Mouse (Mus musculus) liver, embryonic 16.5 days (tissue): ENCODE results near the gene Oaz1. TPM values are rescaled to one million over a fixed set of nuclear protein-coding genes. Genes with fewer than 3 reads are reported as not detected.
"Not testable (repeated sequence)": the region's sequence is repeated elsewhere in the genome, so short reads cannot be mapped to it uniquely, and the experiment has no call there.

Experiments used
- ATAC-seq: fragments of 200-750 bp; cut with Nextera tagmentation; 2 replicates; pipeline ENCODE4 v1.8.0; 2017; ENCODE audit warnings: low read depth, mild to moderate bottlenecking, moderate number of reproducible peaks, moderate library complexity
- H3K27ac ChIP-seq: fragments of 300-500 bp; sonication (generic); 2 replicates; pipeline ENCODE4 v1.5.1; 2014; ENCODE audit warnings: mild to moderate bottlenecking, low read length
- H3K27me3 ChIP-seq: fragments of 300-500 bp; sonication (generic); 2 replicates; pipeline ENCODE4 v1.6.1; 2014; ENCODE audit warnings: low read depth, low read length, mixed read lengths; ENCODE audit not compliant: control insufficient read depth, insufficient read depth
- H3K36me3 ChIP-seq: fragments of 300-500 bp; sonication (generic); 2 replicates; pipeline ENCODE4 v1.6.1; 2014; ENCODE audit warnings: mild to moderate bottlenecking; ENCODE audit not compliant: control insufficient read depth, insufficient read depth
- H3K4me1 ChIP-seq: fragments of 300-500 bp; sonication (generic); 2 replicates; pipeline ENCODE4 v1.6.1; 2014; ENCODE audit warnings: low read depth, low read length, mixed read lengths; ENCODE audit not compliant: control insufficient read depth
- H3K4me2 ChIP-seq: fragments of 300-500 bp; sonication (generic); 2 replicates; pipeline ENCODE4 v1.6.1; 2014; ENCODE audit warnings: low read depth, low read length, mixed read lengths
- H3K4me3 ChIP-seq: fragments of 300-500 bp; sonication (generic); 2 replicates; pipeline ENCODE4 v1.5.1; 2014; ENCODE audit warnings: low read depth, mild to moderate bottlenecking, low read length
- H3K9ac ChIP-seq: fragments of 300-500 bp; sonication (generic); 2 replicates; pipeline ENCODE4 v1.6.1; 2014; ENCODE audit warnings: low read depth, low read length
- H3K9me3 ChIP-seq: fragments of 300-500 bp; sonication (generic); replicated peaks from 2 replicates; pipeline ENCODE4 v1.6.1; 2016; ENCODE audit warnings: low read length; ENCODE audit not compliant: control insufficient read depth
- WGBS: fragments of 180-500 bp; shearing (Covaris S2); extraction: QIAGEN DNeasy Blood & Tissue Kit; methylation state at CpG from one replicate; pipeline ENCODE4 v1.1.7; 2014; ENCODE audit not compliant: insufficient replicate concordance; 5-methylcytosine and 5-hydroxymethylcytosine counted together
- polyA plus RNA-seq: library from polyadenylated mRNA; unstranded; fragments of >200 nt; fragmentation: Nextera tagmentation; extraction: Ambion mirVana; gene quantifications from 2 replicates; pipeline ENCODE4 v1.2.1, GENCODE M21; 2015

The Oaz1 gene
- polyA plus RNA-seq, 1 experiment from 2014 or later: 1,382 TPM

DNA sequence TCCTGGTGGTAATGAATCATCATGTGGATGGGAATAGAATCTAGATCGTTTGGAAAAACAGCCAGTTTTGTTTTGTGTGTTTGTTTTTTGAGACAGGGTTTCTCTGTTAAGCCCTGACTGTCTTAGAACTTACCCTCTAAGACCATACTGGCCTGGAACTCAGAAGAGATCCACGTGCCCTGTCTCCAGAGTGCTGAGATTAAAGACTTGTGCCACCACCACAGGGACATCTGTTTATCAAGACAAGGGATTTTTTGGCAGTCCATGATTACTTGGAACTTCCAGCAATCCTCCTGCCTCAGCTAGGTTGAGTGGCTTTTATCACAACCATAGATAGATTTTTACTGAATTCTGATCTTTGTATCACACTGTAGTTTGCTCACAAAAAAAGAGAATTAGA, 1.6 kb upstream of the Oaz1 start:
- Histone ChIP-seq H3K9me3 (no peaks in the 10 kb centered on the region), H3K4me3 (no peak overlapping the region), H3K9ac (peak overlapping the region; percentile 13; the same call in 1 of the 2 replicates), H3K36me3 (peaks cover 12% of the 10 kb centered on the region), H3K27me3 (no peaks in the 10 kb centered on the region), H3K27ac (peak overlapping the region; percentile 82), H3K4me1 (peaks cover 54% of the 10 kb centered on the region), H3K4me2 (0 out of 2 replicates have a peak overlapping the region, but pooled peaks have one; percentile 33)
- no peak for ATAC-seq
- WGBS: 31% methylated on average over 2 of the region's 2 CpGs

DNA sequence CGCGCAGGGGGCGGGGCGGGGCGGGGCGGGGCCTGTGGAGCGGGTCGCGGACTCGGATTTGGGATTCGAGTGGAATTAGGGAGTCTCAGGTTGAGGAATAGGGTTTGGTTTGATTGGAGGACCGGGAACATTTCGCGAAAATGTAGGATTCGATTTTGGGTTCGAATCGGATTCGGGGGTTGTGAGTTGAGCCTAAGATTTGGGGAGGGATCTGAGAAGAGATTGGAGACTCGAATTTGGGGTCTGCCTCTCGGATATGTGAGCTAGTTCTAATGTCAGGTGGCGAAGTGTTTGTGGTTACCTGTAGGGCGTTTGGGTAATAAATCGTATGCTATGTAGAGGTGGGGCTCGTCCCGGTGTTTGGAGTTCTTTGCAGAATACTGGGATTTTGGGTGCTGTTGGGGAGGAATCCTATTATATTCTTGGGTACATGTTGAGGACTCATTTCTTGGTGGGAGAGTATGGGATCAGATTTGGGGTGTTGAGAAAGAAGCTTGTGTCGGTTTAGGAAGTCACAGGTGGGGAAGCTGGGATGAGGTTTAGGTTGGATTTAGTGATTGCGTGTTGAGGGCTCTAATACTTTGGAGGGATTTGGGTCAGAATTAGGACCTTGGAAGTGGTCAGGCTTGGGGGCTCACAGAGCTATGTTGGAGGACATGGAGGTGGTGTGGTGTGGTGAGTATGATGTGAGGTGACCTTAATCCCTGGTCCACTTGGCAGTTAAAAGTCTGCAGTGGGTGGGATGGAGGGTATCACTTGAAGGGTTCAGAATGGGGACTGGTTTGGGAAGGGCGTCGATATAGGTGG, 810 bp downstream of the Oaz1 start:
- Histone ChIP-seq H3K9ac (peak overlapping the region; percentile 79), H3K9me3 (no peaks in the 10 kb centered on the region), H3K27ac (peak overlapping the region; percentile 92), H3K36me3 (peaks cover 19% of the 10 kb centered on the region), H3K27me3 (no peaks in the 10 kb centered on the region), H3K4me3 (peak overlapping the region; percentile 75), H3K4me2 (peak overlapping the region; percentile 86), H3K4me1 (peaks cover 65% of the 10 kb centered on the region)
- 6% methylated on average over 29 of the region's 29 CpGs for WGBS
- no peak for ATAC-seq

DNA sequence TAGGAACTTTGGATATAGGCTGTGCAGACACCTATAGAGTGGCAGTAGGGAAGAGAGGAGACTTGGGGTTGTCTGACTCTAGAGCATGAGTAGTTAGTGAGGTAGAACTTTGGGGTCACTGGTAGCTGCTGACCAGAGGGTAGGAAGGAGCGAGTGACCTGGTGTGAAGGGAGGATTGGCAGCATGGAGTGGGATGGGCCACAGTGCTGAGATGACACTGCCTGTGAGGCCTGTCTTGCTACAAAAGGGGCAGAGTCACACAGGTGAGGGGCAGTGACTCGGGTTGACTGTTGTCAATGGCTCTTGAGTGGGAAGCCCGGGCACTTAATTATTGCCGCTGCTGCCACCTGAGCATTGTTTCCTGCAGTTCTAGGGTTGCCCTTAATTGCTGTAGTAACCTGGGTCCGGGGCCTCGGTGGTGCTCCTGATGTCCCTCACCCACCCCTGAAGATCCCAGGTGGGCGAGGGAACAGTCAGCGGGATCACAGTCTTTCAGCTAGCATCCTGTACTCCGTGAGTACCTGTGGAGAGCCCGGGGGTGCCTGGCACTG, 1.5 kb downstream of the Oaz1 start:
- peaks cover 62% of the 10 kb centered on the region for H3K4me1 ChIP-seq
- peak overlapping the region; percentile 75 for H3K4me3 ChIP-seq
- peaks cover 19% of the 10 kb centered on the region for H3K36me3 ChIP-seq
- WGBS: 76% methylated on average over 10 of the region's 10 CpGs
- no peak for ATAC-seq
- no peaks in the 10 kb centered on the region; the same call in 1 of the 2 replicates for H3K27me3 ChIP-seq
- H3K9me3 ChIP-seq: no peaks in the 10 kb centered on the region
- peak overlapping the region; percentile 86 for H3K4me2 ChIP-seq
- peak overlapping the region; percentile 79 for H3K9ac ChIP-seq
- peak overlapping the region; percentile 92 for H3K27ac ChIP-seq

DNA sequence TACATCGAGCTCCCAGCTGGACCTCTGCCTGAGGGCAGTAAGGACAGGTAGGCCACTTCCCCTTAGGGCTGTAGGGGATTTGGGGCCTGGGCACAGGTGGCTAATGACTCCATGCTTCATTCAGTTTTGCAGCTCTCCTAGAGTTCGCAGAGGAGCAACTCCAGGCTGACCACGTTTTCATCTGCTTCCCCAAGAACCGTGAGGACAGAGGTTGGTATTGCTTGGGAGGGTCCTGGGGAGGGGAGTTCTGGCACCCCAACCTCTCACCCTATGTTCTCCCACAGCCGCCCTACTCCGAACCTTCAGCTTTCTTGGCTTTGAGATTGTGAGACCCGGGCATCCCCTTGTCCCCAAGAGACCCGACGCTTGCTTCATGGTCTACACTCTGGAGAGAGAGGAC, 2.1 kb downstream of the Oaz1 start:
- H3K9ac ChIP-seq, H3K27me3 ChIP-seq, H3K27ac ChIP-seq, ATAC-seq, H3K9me3 ChIP-seq: not testable (repeated sequence)
- H3K4me2 ChIP-seq: 0 out of 2 replicates have a peak overlapping the region, but pooled peaks have one; percentile 86
- peaks cover 58% of the 10 kb centered on the region for H3K4me1 ChIP-seq
- peak overlapping the region; percentile 75 for H3K4me3 ChIP-seq
- peaks cover 19% of the 10 kb centered on the region for H3K36me3 ChIP-seq
- WGBS: 85% methylated on average over 7 of the region's 9 CpGs

DNA sequence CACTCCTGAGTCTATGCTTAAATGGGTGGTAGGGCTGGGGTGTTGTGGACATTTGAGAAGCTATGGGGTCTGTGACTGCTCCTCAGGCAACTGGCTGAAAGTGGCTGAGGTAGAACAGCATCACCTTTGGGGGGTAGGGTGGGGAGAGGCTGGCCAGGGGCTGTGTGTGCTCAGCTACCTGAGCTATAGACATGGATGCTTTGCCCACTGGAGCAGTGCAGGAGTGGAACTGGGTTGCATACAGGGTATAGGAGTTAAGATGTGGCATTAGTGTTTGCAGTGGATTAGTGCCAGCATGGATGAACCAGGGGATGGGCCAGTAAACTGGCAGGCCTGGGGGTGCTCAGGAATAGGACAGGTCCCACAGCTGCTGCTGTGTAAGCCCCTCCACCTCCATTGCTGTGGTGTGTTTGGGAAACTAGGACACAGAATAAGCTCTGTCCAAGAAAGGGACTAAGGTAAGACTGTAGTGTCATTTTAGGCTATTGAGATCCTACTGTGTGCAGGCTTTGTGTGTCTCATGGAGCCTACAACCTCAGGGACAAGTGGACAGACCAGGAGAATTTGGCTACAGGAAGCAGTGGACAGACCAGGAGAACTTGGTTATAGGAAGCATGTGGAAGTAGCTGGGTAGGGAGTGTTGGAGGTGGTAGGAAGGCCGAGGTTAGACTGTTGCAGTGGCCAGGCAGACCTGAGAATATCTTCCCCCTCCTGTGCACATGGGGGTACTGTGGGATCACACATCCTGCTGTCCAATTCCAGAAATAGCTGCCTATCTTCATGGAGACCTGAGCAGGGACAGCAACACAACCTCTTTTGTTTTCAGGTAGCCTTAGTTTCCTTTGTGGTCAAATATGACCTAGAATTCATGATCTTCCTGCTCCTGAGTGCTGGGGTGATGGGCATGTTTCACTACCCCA, 3.2 kb downstream of the Oaz1 start:
- H3K36me3 ChIP-seq: peaks cover 19% of the 10 kb centered on the region
- H3K9ac ChIP-seq: no peak overlapping the region
- peaks cover 14% of the 10 kb centered on the region for H3K27me3 ChIP-seq
- H3K4me2 ChIP-seq: no peak overlapping the region
- ATAC-seq: no peak
- peaks cover 49% of the 10 kb centered on the region for H3K4me1 ChIP-seq
- H3K27ac ChIP-seq: peak overlapping the region; percentile 61
- no peaks in the 10 kb centered on the region for H3K9me3 ChIP-seq
- no peak overlapping the region for H3K4me3 ChIP-seq
- 48% methylated on average over 1 of the region's 1 CpGs for WGBS

DNA sequence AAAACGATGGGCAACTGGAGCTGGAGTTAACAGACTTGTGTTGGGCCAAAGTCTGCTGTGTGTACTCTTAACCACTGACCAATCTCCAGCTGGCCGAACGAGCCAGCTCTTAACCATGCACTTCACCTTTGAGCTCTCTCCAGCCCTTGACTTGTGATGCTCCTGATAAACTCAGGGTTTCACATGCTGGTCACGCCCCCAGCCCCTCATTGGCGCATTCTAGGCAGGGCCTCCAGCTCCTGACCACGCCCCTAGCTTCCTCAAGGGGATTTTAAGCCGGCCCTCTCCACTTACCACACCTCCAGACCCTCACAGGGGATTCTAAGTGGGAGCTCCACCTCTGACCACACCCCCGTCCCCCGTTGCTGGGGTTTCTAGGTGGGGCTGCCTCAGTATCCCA, 4.7 kb downstream of the Oaz1 start:
- no peak overlapping the region for H3K4me3 ChIP-seq
- 3% methylated on average over 9 of the region's 9 CpGs for WGBS
- no peaks in the 10 kb centered on the region for H3K9me3 ChIP-seq
- peaks cover 38% of the 10 kb centered on the region for H3K4me1 ChIP-seq
- peaks cover 19% of the 10 kb centered on the region for H3K36me3 ChIP-seq
- peaks cover 29% of the 10 kb centered on the region for H3K27me3 ChIP-seq
- H3K27ac ChIP-seq: peak overlapping the region; percentile 61
- peak; percentile 7; the same call in 1 of the 2 replicates for ATAC-seq
- peak overlapping the region; percentile 10; the same call in 1 of the 2 replicates for H3K4me2 ChIP-seq
- H3K9ac ChIP-seq: peak overlapping the region; percentile 3; the same call in 1 of the 2 replicates

DNA sequence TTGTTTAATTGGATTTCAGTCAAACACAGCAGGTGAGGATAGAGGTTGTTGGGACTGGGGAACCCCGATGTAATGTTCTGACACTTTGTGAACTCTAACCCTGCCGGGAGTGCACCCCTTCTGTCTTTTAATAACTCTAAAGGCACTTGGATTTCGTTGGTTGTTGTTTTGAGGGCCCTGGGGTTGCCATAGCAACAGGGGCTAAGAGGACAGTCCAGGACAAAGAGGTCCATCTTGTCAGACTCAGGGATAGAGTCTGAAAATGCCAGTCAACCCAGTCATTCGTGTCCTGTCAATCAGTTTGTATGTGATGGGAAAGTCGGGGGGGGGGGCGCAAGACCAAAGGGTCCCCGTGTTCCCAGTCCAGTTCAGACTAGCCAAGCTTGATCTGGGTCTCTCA, 6.4 kb downstream of the Oaz1 start:
- no peaks in the 10 kb centered on the region for H3K9me3 ChIP-seq
- no peak overlapping the region for H3K4me3 ChIP-seq
- H3K27ac ChIP-seq: no peak overlapping the region
- peaks cover 19% of the 10 kb centered on the region for H3K36me3 ChIP-seq
- H3K4me1 ChIP-seq: peaks cover 38% of the 10 kb centered on the region
- H3K4me2 ChIP-seq: no peak overlapping the region
- H3K27me3 ChIP-seq: peaks cover 45% of the 10 kb centered on the region
- ATAC-seq: no peak
- H3K9ac ChIP-seq: no peak overlapping the region
- WGBS: 60% methylated on average over 7 of the region's 7 CpGs

DNA sequence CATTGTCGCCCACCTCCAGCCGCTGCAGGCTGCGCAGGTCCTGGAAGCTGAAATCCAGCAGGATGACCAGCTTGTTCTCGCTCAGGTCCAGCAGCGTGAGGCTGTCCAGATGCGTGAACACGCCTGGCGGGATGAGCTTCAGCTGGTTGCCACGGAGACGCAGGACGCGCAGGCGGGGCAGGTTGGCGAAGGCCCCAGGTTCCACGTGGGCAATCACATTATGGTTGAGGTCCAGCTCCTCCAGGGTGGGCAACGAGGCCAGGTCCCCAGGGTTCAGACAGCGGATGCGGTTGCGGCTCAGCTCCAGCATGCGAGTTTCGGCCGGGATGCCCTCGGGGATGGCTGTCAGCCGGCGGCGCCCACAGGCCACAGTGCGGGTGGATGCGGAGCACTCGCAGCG, 9.2 kb downstream of the Oaz1 start:
- Histone ChIP-seq H3K4me2 (no peak overlapping the region), H3K4me1 (peaks cover 16% of the 10 kb centered on the region), H3K4me3 (no peak overlapping the region), H3K36me3 (no peaks in the 10 kb centered on the region; the same call in 1 of the 2 replicates), H3K27ac (no peak overlapping the region), H3K9ac (no peak overlapping the region), H3K9me3 (no peaks in the 10 kb centered on the region), H3K27me3 (peaks cover 50% of the 10 kb centered on the region)
- WGBS: 61% methylated on average over 30 of the region's 30 CpGs
- no peak for ATAC-seq
